Mouse (Mus musculus) intestine, embryonic 14.5 days (tissue): Measurements from ENCODE around the gene Pgpep1l. TPM values are rescaled to one million over a fixed set of nuclear protein-coding genes. Genes with fewer than 3 reads are reported as not detected.

Experiments
- ATAC-seq: fragments of 200-750 bp; cut with Nextera tagmentation; replicated peaks from 2 replicates; pipeline ENCODE4 v1.8.0; 2017; ENCODE audit warnings: low read depth, moderate number of reproducible peaks, moderate TSS enrichment, moderate library complexity; ENCODE audit not compliant: low FRiP score, low TSS enrichment
- DNase-seq: peaks from one replicate; pipeline ENCODE4 v3.0.0-alpha.2; 2018; ENCODE audit warnings: low spot score
- H3K27ac ChIP-seq: fragments of 300-500 bp; sonication (generic); 2 replicates; pipeline ENCODE4 v1.5.1; 2014; ENCODE audit warnings: low read depth, mild to moderate bottlenecking, control low read depth
- H3K27me3 ChIP-seq: fragments of 300-500 bp; sonication (generic); replicated peaks from 2 replicates; pipeline ENCODE4 v1.6.1; 2014; ENCODE audit warnings: low read length, control low read depth; ENCODE audit not compliant: control insufficient read depth, insufficient read depth
- H3K36me3 ChIP-seq: fragments of 300-500 bp; sonication (generic); 2 replicates; pipeline ENCODE4 v1.6.1; 2014; ENCODE audit warnings: low read length, control low read depth; ENCODE audit not compliant: control insufficient read depth, insufficient read depth
- H3K4me1 ChIP-seq: fragments of 300-500 bp; sonication (generic); replicated peaks from 2 replicates; pipeline ENCODE4 v1.6.1; 2014; ENCODE audit warnings: low read length, control low read depth, mixed read lengths; ENCODE audit not compliant: control insufficient read depth, insufficient read depth
- H3K4me2 ChIP-seq: fragments of 300-500 bp; sonication (generic); 2 replicates; pipeline ENCODE4 v1.6.1; 2014; ENCODE audit warnings: low read length
- H3K4me3 ChIP-seq: fragments of 300-500 bp; sonication (generic); 2 replicates; pipeline ENCODE4 v1.5.1; 2014; ENCODE audit warnings: low read depth, low read length, control low read depth, mixed read lengths
- H3K9ac ChIP-seq: fragments of 300-500 bp; sonication (generic); 2 replicates; pipeline ENCODE4 v1.6.1; 2014; ENCODE audit warnings: mild to moderate bottlenecking, low read length
- H3K9me3 ChIP-seq: fragments of 300-500 bp; sonication (generic); 2 replicates; pipeline ENCODE4 v1.6.1; 2016; ENCODE audit warnings: low read length, control low read depth; ENCODE audit not compliant: control insufficient read depth
- WGBS: fragments of 180-500 bp; shearing (Covaris S2); extraction: QIAGEN DNeasy Blood & Tissue Kit; methylation state at CpG from one replicate; pipeline ENCODE4 v1.1.7; 2014; 5-methylcytosine and 5-hydroxymethylcytosine counted together
- polyA plus RNA-seq: library from polyadenylated mRNA; unstranded; fragments of >200 nt; fragmentation: Nextera tagmentation; extraction: Ambion mirVana; gene quantifications from 2 replicates; pipeline ENCODE4 v1.2.1, GENCODE M21; 2014

Gene Pgpep1l
- polyA plus RNA-seq: not detected in 2 replicates

DNA sequence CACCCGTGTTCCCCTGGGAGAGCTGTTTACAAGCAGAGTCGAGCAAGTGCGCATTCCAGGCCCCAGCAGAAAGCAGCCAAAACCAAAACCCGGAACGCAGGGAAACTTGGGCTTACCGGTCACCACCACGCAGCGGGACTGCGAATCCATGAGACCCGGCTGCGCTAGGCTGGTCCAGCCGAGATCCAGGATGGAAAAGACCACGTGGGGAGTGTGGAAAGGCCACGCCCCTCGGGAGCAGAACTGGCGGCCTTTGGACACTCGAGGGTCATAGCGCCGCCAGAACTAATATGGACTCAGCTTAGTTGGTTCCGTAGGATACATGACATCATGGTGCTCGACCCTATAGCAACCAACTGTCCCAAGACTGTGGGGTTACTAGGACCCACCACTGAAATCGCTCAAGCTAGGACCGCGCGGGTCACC, at the start of gene Pgpep1l:
Gene Pgpep1l, minus strand, starts transcription at position 206 of the 426 bp plus-strand sequence.
- Histone ChIP-seq H3K4me1 (peaks cover 13% of the 10 kb centered on the region), H3K9ac (no peak within 1 kb of the TSS), H3K9me3 (no peaks in the 10 kb centered on the region), H3K4me3 (peak within 1 kb of the TSS; percentile 20), H3K36me3 (no peaks in the 10 kb centered on the region), H3K27me3 (no peaks in the 10 kb centered on the region), H3K27ac (no peak within 1 kb of the TSS), H3K4me2 (peak within 1 kb of the TSS; percentile 47)
- peak; percentile 59; the same call in 1 of the 2 replicates for ATAC-seq
- 8% methylated on average over 25 of the region's 25 CpGs for WGBS
- peak; percentile 67 for DNase-seq

- H3K36me3 ChIP-seq: no peaks in the 10 kb centered on the region
- 57% methylated on average over 14 of the region's 14 CpGs for WGBS
- H3K9me3 ChIP-seq: no peaks in the 10 kb centered on the region
- H3K4me1 ChIP-seq: no peaks in the 10 kb centered on the region
- no peak overlapping the region for H3K9ac ChIP-seq
- no peak overlapping the region for H3K27ac ChIP-seq
- ATAC-seq (no peak), DNase-seq (no peak)
- no peak overlapping the region for H3K4me3 ChIP-seq
- no peak overlapping the region for H3K4me2 ChIP-seq
- H3K27me3 ChIP-seq: no peaks in the 10 kb centered on the region
Observed at GRCm38 (mm10) chr7:68313038-68313782, 49.2 kb upstream of the Pgpep1l start.

- Histone ChIP-seq H3K9ac (no peak overlapping the region), H3K27me3 (no peaks in the 10 kb centered on the region), H3K9me3 (no peaks in the 10 kb centered on the region), H3K36me3 (no peaks in the 10 kb centered on the region), H3K4me3 (no peak overlapping the region), H3K4me2 (no peak overlapping the region), H3K4me1 (no peaks in the 10 kb centered on the region), H3K27ac (no peak overlapping the region)
- ATAC-seq: no peak
- DNase-seq: no peak
- WGBS: 74% methylated on average over 5 of the region's 5 CpGs
Observed at GRCm38 (mm10) chr7:68312395-68312794, 48.4 kb upstream of the Pgpep1l start.

- DNase-seq (no peak), ATAC-seq (no peak)
- H3K4me1 ChIP-seq: no peaks in the 10 kb centered on the region
- no peak overlapping the region for H3K9ac ChIP-seq
- WGBS: 64% methylated on average over 6 of the region's 6 CpGs
- H3K4me2 ChIP-seq: no peak overlapping the region
- no peaks in the 10 kb centered on the region for H3K9me3 ChIP-seq
- H3K27ac ChIP-seq: no peak overlapping the region
- no peaks in the 10 kb centered on the region for H3K27me3 ChIP-seq
- H3K36me3 ChIP-seq: no peaks in the 10 kb centered on the region
- no peak overlapping the region for H3K4me3 ChIP-seq
Observed at GRCm38 (mm10) chr7:68311469-68311868, 47.4 kb upstream of the Pgpep1l start.

DNA sequence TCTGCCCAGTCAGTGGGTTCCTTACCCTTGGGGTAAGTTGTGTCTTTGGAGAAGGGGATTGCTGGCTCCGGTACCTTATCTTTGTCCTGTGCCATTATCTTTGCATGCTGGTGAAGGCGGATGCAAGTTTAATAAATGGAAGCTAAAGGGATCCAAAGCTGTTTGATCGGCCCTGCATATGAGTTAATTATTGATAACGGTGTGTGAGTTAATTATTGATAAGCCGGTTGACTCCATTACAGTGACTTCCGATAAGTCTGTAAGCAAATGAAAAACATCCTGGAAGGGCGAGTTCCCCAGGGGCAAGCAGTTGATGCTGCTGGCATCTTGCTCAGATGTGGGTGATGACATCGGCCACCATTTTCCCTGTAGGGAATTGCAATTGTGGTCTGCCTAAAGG, 42.7 kb upstream of the Pgpep1l start:
- Histone ChIP-seq H3K9ac (no peak overlapping the region), H3K27ac (no peak overlapping the region), H3K36me3 (no peaks in the 10 kb centered on the region), H3K9me3 (no peaks in the 10 kb centered on the region), H3K4me2 (no peak overlapping the region), H3K27me3 (no peaks in the 10 kb centered on the region), H3K4me3 (no peak overlapping the region), H3K4me1 (no peaks in the 10 kb centered on the region; the same call in 1 of the 2 replicates)
- DNase-seq (no peak), ATAC-seq (no peak)
- 85% methylated on average over 8 of the region's 8 CpGs for WGBS

GRCm38 (mm10) chr7:68305781-68306575, 41.9 kb upstream of the Pgpep1l start:
- DNase-seq (no peak), ATAC-seq (no peak)
- Histone ChIP-seq H3K9me3 (no peaks in the 10 kb centered on the region), H3K4me3 (no peak overlapping the region), H3K9ac (no peak overlapping the region), H3K27me3 (no peaks in the 10 kb centered on the region), H3K36me3 (no peaks in the 10 kb centered on the region), H3K27ac (no peak overlapping the region), H3K4me2 (no peak overlapping the region), H3K4me1 (no peaks in the 10 kb centered on the region; the same call in 1 of the 2 replicates)
- 64% methylated on average over 11 of the region's 11 CpGs for WGBS

DNA sequence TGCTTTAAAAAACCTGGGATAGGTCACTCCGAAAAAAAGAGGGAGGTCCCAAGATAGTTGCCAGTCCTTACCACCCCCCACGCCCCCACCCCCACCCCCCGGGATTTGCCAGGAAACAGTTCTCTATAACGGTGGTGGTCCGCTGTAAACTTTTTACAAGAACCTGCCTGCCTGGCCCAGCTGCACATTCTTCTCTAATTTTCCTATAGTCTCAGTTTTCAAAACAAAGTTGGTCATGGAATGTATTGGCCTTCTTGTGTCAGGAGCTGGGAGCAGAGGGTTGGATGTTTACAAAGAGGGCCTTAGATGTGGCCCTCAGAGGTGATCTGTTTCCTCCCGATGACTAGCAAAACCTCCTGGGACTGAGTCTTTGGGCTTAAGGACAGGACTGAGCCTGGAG, 39.7 kb upstream of the Pgpep1l start:
- Histone ChIP-seq H3K9me3 (no peaks in the 10 kb centered on the region), H3K4me1 (no peaks in the 10 kb centered on the region; the same call in 1 of the 2 replicates), H3K4me2 (no peak overlapping the region), H3K27me3 (no peaks in the 10 kb centered on the region), H3K27ac (no peak overlapping the region), H3K9ac (no peak overlapping the region), H3K36me3 (no peaks in the 10 kb centered on the region), H3K4me3 (no peak overlapping the region)
- WGBS: 37% methylated on average over 6 of the region's 6 CpGs
- ATAC-seq (no peak), DNase-seq (no peak)

DNA sequence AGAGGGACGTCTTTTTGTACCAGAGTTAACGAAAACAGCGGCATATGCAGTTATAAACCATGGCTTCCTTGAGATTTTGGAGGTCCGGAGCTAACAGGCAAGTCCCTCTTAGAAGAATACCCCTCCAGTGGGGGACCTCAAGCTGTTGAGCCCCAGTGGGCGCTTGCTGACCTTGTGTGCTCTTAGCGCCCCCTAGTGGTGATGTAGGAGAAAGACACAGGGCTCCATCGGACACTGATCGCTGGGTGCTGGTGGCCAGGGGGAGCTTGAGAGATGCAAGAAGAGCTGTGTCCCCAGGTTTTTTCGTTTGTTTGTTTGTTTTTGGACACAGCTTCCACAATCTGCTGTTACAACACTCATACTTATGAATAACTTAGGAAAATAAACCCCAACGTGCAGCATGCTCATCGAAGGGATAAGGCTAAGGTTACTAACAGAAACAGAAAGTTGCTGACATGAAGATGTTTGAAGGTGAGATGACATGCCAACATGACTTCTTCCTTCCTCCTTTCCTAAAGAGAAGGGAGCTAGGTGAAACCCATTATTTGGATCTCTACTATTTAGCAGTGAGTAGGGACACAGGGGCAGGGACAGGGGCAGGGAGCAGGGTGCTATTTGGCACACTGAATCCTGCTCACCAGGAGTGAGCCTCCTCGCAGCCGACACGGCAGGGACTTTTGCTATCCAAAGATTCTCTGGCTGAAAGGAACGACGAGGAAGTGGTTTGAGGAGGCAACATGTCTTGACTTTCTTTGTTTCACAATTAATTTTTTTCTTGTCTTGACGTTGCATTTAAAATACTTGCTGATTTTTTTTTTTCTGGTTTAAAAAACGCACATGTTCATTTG, 38.8 kb upstream of the Pgpep1l start:
- H3K36me3 ChIP-seq: no peaks in the 10 kb centered on the region
- H3K9ac ChIP-seq: no peak overlapping the region
- H3K4me1 ChIP-seq: no peaks in the 10 kb centered on the region; the same call in 1 of the 2 replicates
- ATAC-seq (peak; percentile 72; the same call in 1 of the 2 replicates), DNase-seq (peak; percentile 84)
- H3K9me3 ChIP-seq: no peaks in the 10 kb centered on the region
- H3K27me3 ChIP-seq: no peaks in the 10 kb centered on the region
- H3K27ac ChIP-seq: no peak overlapping the region
- peak overlapping the region; percentile 47 for H3K4me2 ChIP-seq
- peak overlapping the region; percentile 12 for H3K4me3 ChIP-seq
- 27% methylated on average over 18 of the region's 18 CpGs for WGBS
